Comparison of ENCODE assay signal across 8 mouse cellular contexts in the genomic region with DNA sequence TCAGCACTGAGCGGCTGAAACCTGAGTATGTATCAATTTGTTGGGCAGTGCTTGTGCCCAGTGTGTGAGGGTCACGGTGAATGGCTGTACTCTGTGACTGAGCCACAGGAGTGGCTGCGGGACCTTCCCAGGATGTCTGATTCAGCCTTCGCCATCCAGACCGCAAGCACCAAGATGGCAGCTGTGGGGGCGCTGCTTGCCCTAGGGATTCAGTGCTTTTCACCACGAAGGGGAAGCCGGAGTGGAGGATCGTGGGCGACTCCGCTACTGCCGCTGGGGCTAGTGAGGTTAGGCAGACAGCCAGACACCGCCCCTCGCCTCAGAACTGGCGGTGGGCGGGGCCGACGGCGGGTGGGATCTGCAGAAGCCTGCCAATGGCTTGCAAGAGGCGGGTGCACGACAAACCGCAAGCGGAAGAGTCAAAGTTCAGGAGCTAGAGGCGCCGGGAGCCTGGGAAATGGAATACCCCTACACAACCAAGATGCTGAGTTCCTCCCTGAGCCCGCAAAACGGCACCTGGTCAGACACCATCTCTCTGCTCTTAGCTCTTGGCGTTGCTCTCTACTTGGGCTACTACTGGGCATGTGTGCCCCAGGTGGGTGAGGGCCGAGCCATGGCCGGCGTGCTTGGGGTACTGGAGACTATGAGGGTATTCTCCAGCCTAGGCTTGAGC. TPM values are rescaled to one million over a fixed set of nuclear protein-coding genes. Genes with fewer than 3 reads are reported as not detected.
DNase-seq lines count a peak whose midpoint lies in the region; ATAC-seq and TF ChIP-seq lines count a peak whose summit lies in the region.

No protein-coding gene starts in this region.

- peak; percentile 92 for ATAC-seq in G1E (ENCODE audit: extremely low read depth, insufficient number of reproducible peaks, low FRiP score, poor library complexity, severe bottlenecking)
- ATAC-seq in forebrain, embryonic 15.5 days (replicated peaks) = peak; percentile 74
- peak; percentile 85 for ATAC-seq in neural tube, embryonic 14.5 days (ENCODE audit: low read depth)

- H3K27me3 ChIP-seq in G1E (ENCODE audit: insufficient read depth, low read length) = peaks cover 15% of the 10 kb centered on the region
- peaks cover 3% of the 10 kb centered on the region; the same call in 1 of the 2 replicates for H3K27me3 ChIP-seq in forebrain, embryonic 15.5 days
- H3K27me3 ChIP-seq in neural tube, embryonic 14.5 days (ENCODE audit: control insufficient read depth, insufficient read depth, low read length) = no peaks in the 10 kb centered on the region

- peak; percentile 95 for DNase-seq in G1E (ENCODE audit: low spot score)
- DNase-seq in cerebellum, adult 11-12 months = peak; percentile 86
- DNase-seq in heart, postnatal 25 days (ENCODE audit: low spot score) = peak; percentile 88
- DNase-seq in layer of hippocampus, adult 18-20 months (ENCODE audit: low spot score in 2 of 2) = peak; percentile 90 to 94
- DNase-seq in lung, adult 18-20 months = peak; percentile 94 to 95
- DNase-seq in testis, postnatal 10 days (ENCODE audit: low spot score) = peak; percentile 96

- peaks cover 38% of the 10 kb centered on the region for H3K36me3 ChIP-seq in G1E (replicated peaks)
- peaks cover 20% of the 10 kb centered on the region; the same call in 1 of the 2 replicates for H3K36me3 ChIP-seq in forebrain, embryonic 15.5 days
- peaks cover 25% of the 10 kb centered on the region for H3K36me3 ChIP-seq in neural tube, embryonic 14.5 days (ENCODE audit: control insufficient read depth, insufficient read depth, low read length)

- peaks cover 40% of the 10 kb centered on the region for H3K4me1 ChIP-seq in G1E (ENCODE audit: insufficient read depth, low read depth, low read length)
- peaks cover 27% of the 10 kb centered on the region for H3K4me1 ChIP-seq in forebrain, embryonic 15.5 days
- 0 out of 2 replicates have a peak, but pooled peaks cover 11% of the 10 kb centered on the region for H3K4me1 ChIP-seq in neural tube, embryonic 14.5 days (ENCODE audit: control insufficient read depth, insufficient read depth, low read length)

- peak overlapping the region; percentile 75 for H3K4me3 ChIP-seq in G1E (ENCODE audit: low read depth, low read length)
- H3K4me3 ChIP-seq in forebrain, embryonic 15.5 days = peak overlapping the region; percentile 50
- H3K4me3 ChIP-seq in neural tube, embryonic 14.5 days (ENCODE audit: low read depth, low read length) = peak overlapping the region; percentile 45

- H3K9me3 ChIP-seq in G1E (replicated peaks) = no peaks in the 10 kb centered on the region; the same call in 1 of the 2 replicates
- H3K9me3 ChIP-seq in forebrain, embryonic 15.5 days = no peaks in the 10 kb centered on the region
- no peaks in the 10 kb centered on the region for H3K9me3 ChIP-seq in neural tube, embryonic 14.5 days (ENCODE audit: control insufficient read depth, low read length)

- peak overlapping the region; percentile 53 for H3K27ac ChIP-seq in forebrain, embryonic 15.5 days (replicated peaks)
- H3K27ac ChIP-seq in neural tube, embryonic 14.5 days (ENCODE audit: low read depth, low read length) = peak overlapping the region; percentile 62

- peak overlapping the region; percentile 87 for H3K4me2 ChIP-seq in forebrain, embryonic 15.5 days (replicated peaks)
- H3K4me2 ChIP-seq in neural tube, embryonic 14.5 days (ENCODE audit: low read depth, low read length) = peak overlapping the region; percentile 74

- intact Hi-C loops in heart, postnatal 25 days (cut with DNase I) = no loop called here

- under 1% methylated on average over 31 of the region's 31 CpGs for whole genome bisulfite sequencing in forebrain, embryonic 15.5 days
- under 1% methylated on average over 31 of the region's 31 CpGs for WGBS in neural tube, embryonic 14.5 days

- peak overlapping the region; percentile 52 for H3K9ac ChIP-seq in forebrain, embryonic 15.5 days (replicated peaks)
- peak overlapping the region; percentile 43 for H3K9ac ChIP-seq in neural tube, embryonic 14.5 days (replicated peaks; ENCODE audit: low read depth, low read length)

- no peak for TF ChIP-seq CTCF in G1E (IDR thresholded peaks at IDR 0.05; ENCODE audit: low read depth, low read length)

RNA-seq across cellular contexts. Expression of gene Cgref1, which starts 4.4 kb away (rescaled TPM):
- total RNA-seq in G1E (2014; fragmentation: Nextera tagmentation) (not detected in 2 replicates), G1E (2017) (0.33 TPM in 1 of 2 replicates, not detected in the other)
- polyA plus RNA-seq in G1E (2012) = not detected in 2 replicates
- 15.9 and 18.5 TPM in 2 replicates for polyA plus RNA-seq in forebrain, embryonic 15.5 days (2015; fragmentation: Nextera tagmentation; extraction: Ambion mirVana)
- total RNA-seq in heart, postnatal 25 days (2021) = under 1 TPM; 0.39 to 0.53 TPM
- 10 to 100 TPM; 15.0 to 16.2 TPM for total RNA-seq in layer of hippocampus, adult 18-20 months (2021)
- polyA plus RNA-seq in neural tube, embryonic 14.5 days (2014; fragmentation: Nextera tagmentation; extraction: Ambion mirVana) = 60.9 and 76.4 TPM in 2 replicates

RNA-seq across cellular contexts. Expression of gene Preb, which starts 10.4 kb away (rescaled TPM):
- total RNA-seq in G1E (2014; fragmentation: Nextera tagmentation) (50.3 and 82.7 TPM in 2 replicates), G1E (2017) (35.4 and 42.5 TPM in 2 replicates)
- 48.9 and 74.7 TPM in 2 replicates for polyA plus RNA-seq in G1E (2012)
- polyA plus RNA-seq in forebrain, embryonic 15.5 days (2015; fragmentation: Nextera tagmentation; extraction: Ambion mirVana) = 123 and 127 TPM in 2 replicates
- total RNA-seq in heart, postnatal 25 days (2021) = 10 to 100 TPM; 79.3 to 82.9 TPM
- 100 to 1,000 TPM; 119 to 125 TPM for total RNA-seq in layer of hippocampus, adult 18-20 months (2021)
- polyA plus RNA-seq in neural tube, embryonic 14.5 days (2014; fragmentation: Nextera tagmentation; extraction: Ambion mirVana) = 72.4 and 80.0 TPM in 2 replicates

RNA-seq across cellular contexts. Expression of gene Tcf23, which starts 18.7 kb away (rescaled TPM):
- total RNA-seq in G1E (2014; fragmentation: Nextera tagmentation) = not detected in 2 replicates
- 0.12 TPM in 1 of 2 replicates, not detected in the other for total RNA-seq in G1E (2017)
- not detected in 2 replicates for polyA plus RNA-seq in G1E (2012)
- not detected in 2 replicates for polyA plus RNA-seq in forebrain, embryonic 15.5 days (2015; fragmentation: Nextera tagmentation; extraction: Ambion mirVana)
- total RNA-seq in heart, postnatal 25 days (2021) = under 1 TPM; 0.45 to 0.75 TPM
- total RNA-seq in layer of hippocampus, adult 18-20 months (2021) = under 1 TPM; 0.12 to 0.30 TPM
- polyA plus RNA-seq in neural tube, embryonic 14.5 days (2014; fragmentation: Nextera tagmentation; extraction: Ambion mirVana) = not detected in 2 replicates

RNA-seq across cellular contexts. Expression of gene Khk, which starts 28.6 kb away (rescaled TPM):
- total RNA-seq in G1E (2014; fragmentation: Nextera tagmentation) = 22.7 and 29.8 TPM in 2 replicates
- total RNA-seq in G1E (2017) = 43.4 TPM in 2 replicates
- 17.3 and 20.2 TPM in 2 replicates for polyA plus RNA-seq in G1E (2012)
- 5.1 and 5.5 TPM in 2 replicates for polyA plus RNA-seq in forebrain, embryonic 15.5 days (2015; fragmentation: Nextera tagmentation; extraction: Ambion mirVana)
- 10 to 100 TPM; 21.1 to 22.6 TPM for total RNA-seq in heart, postnatal 25 days (2021)
- total RNA-seq in layer of hippocampus, adult 18-20 months (2021) = 10 to 100 TPM; 14.8 to 16.3 TPM
- 8.3 and 10.4 TPM in 2 replicates for polyA plus RNA-seq in neural tube, embryonic 14.5 days (2014; fragmentation: Nextera tagmentation; extraction: Ambion mirVana)

RNA-seq across cellular contexts. Expression of gene Emilin1, which starts 36.6 kb away (rescaled TPM):
- total RNA-seq in G1E (2014; fragmentation: Nextera tagmentation) (0.38 TPM in 1 of 2 replicates, not detected in the other), G1E (2017) (1.0 and 2.6 TPM in 2 replicates)
- polyA plus RNA-seq in G1E (2012) = 1.2 and 1.3 TPM in 2 replicates
- polyA plus RNA-seq in forebrain, embryonic 15.5 days (2015; fragmentation: Nextera tagmentation; extraction: Ambion mirVana) = 12.0 and 12.9 TPM in 2 replicates
- total RNA-seq in heart, postnatal 25 days (2021) = 10 to 100 TPM; 27.6 to 29.7 TPM
- total RNA-seq in layer of hippocampus, adult 18-20 months (2021) = 1 to 10 TPM; 1.9 TPM
- polyA plus RNA-seq in neural tube, embryonic 14.5 days (2014; fragmentation: Nextera tagmentation; extraction: Ambion mirVana) = 3.5 and 22.9 TPM in 2 replicates

Comparison
In these comparisons a context has a peak if more than half of its experiments do, and no peak if none do; other contexts are left out.
1. Peak in every context shown above with its lines: DNase-seq, ATAC-seq, H3K4me3 ChIP-seq and H3K27ac ChIP-seq.
2. RNA of gene Cgref1, which starts 4.4 kb away (total RNA-seq): 15.0 to 16.2 TPM in layer of hippocampus, adult 18-20 months; 0.39 to 0.53 TPM in heart, postnatal 25 days and 0.33 TPM in G1E; every median in the first group is over 10 times any median in the second.